Mouse (Mus musculus) CH12.LX (cell line): Measurements from ENCODE around the gene Osgin1.

Experiments used
- CTCF ChIP-seq, 2 experiments: IDR thresholded peaks in 1 of 2; conservative IDR thresholded peaks in 1 of 2; 2 replicates each; pipeline ENCODE4 v1.5.1; 2011 to 2012; ENCODE audit warnings: low read depth in 2 of 2, low read length in 2 of 2, improper control_type of control experiment in 1 of 2, inconsistent platforms in 1 of 2, mild to moderate bottlenecking in 1 of 2, moderate library complexity in 1 of 2
- IRF4 ChIP-seq: IDR thresholded peaks from 2 replicates; pipeline ENCODE4 v1.6.1; 2014; ENCODE audit warnings: low read depth, mild to moderate bottlenecking, inconsistent platforms, low read length, improper control_type of control experiment

GRCm38 (mm10) chr8:119436933-119437332, 3.0 kb downstream of the Osgin1 start:
- no peak for TF ChIP-seq CTCF (conservative IDR thresholded peaks at IDR 0.05 in 1 of 2, IDR thresholded peaks at IDR 0.05 in 1 of 2; ENCODE audit: low read depth in 2 of 2, low read length in 2 of 2)
- peak; percentile 63; the same call in 1 of the 2 replicates for TF ChIP-seq IRF4
